Mouse (Mus musculus) heart, postnatal 25 days (tissue): ENCODE data around the gene AC124502.3. TPM values are rescaled to one million over a fixed set of nuclear protein-coding genes. Genes with fewer than 3 reads are reported as not detected.
A peak's percentile ranks its signal among the peaks of the same experiment; 100 is the strongest.

Experiments
- DNase-seq: peaks from one replicate; pipeline ENCODE4 v3.0.0; 2022; ENCODE audit warnings: low spot score
- intact Hi-C: fragments of 180-260 bp; cut with DNase I; formaldehyde crosslinking; loops from one replicate; pipeline ENCODE4 v1.15.1; 2025
- total RNA-seq, 2 experiments: library from RNA; stranded (reverse); gene quantifications; 2 replicates each; pipeline ENCODE4 v1.2.3; 2021

AC124502.3 gene
- total RNA-seq, 2 experiments from 2014 or later = 2.2 TPM

GRCm38 (mm10) chr19:5023621-5024479 is 14.8 kb upstream of the AC124502.3 start, which contains the start of gene Slc29a2:
Slc29a2 (plus strand) TSS chr19:5023860.
- intact Hi-C loops = loop anchor here (2.0 kb wide), 1 partner anchor 15 kb away; the partner anchor contains the start of genes AC124502.3 and B4gat1
- DNase-seq = peak; percentile 87

- intact Hi-C loops = no loop called here
- no peak for DNase-seq
These were observed 12.6 kb upstream of the AC124502.3 start for GRCm38 (mm10) chr19:5026111-5026510.

GRCm38 (mm10) chr19:5032686-5033085 is 6.0 kb upstream of the AC124502.3 start:
- no peak for DNase-seq
- intact Hi-C loops = no loop called here

- DNase-seq = no peak
These were observed 2.1 kb upstream of the AC124502.3 start for GRCm38 (mm10) chr19:5036577-5036976.

GRCm38 (mm10) chr19:5037678-5038571 is 766 bp upstream of the AC124502.3 start:
- intact Hi-C loops = loop anchor here (2.0 kb wide), 1 partner anchor 13 kb away; no protein-coding TSS in a partner anchor
- DNase-seq = peak; percentile 59

More at GRCm38 (mm10) chr19:5036577-5036976, 2.1 kb upstream of the AC124502.3 start:
- intact Hi-C loops = no loop called here

- no peak for DNase-seq
- intact Hi-C loops = loop anchor here (2.0 kb wide), 1 partner anchor 15 kb away; no protein-coding TSS in a partner anchor
These were observed 817 bp downstream of the AC124502.3 start for GRCm38 (mm10) chr19:5039301-5040114.

- intact Hi-C loops = no loop called here
These were observed 2.3 kb downstream of the AC124502.3 start, which contains the start of gene Brms1 for GRCm38 (mm10) chr19:5040862-5041523. Brms1 (plus strand) TSS chr19:5041354.

GRCm38 (mm10) chr19:5041588-5041987 is 2.9 kb downstream of the AC124502.3 start:
- intact Hi-C loops = no loop called here
- DNase-seq = no peak

More at GRCm38 (mm10) chr19:5040862-5041523, 2.3 kb downstream of the AC124502.3 start, which contains the start of gene Brms1:
- DNase-seq = peak; percentile 82

- no peak for DNase-seq
- intact Hi-C loops = loop anchor here (5.0 kb wide), 1 partner anchor 37 kb away; no protein-coding TSS in a partner anchor
These were observed 6.8 kb downstream of the AC124502.3 start for GRCm38 (mm10) chr19:5045531-5045930.

- intact Hi-C loops = loop anchor here (5.0 kb wide), 1 partner anchor 34 kb away; no protein-coding TSS in a partner anchor
- no peak for DNase-seq
These were observed 9.7 kb downstream of the AC124502.3 start for GRCm38 (mm10) chr19:5048138-5049056.

- intact Hi-C loops = loop anchor here (5.0 kb wide), 1 partner anchor 33 kb away; no protein-coding TSS in a partner anchor
- no peak for DNase-seq
These were observed 10.6 kb downstream of the AC124502.3 start for GRCm38 (mm10) chr19:5049325-5049724.

GRCm38 (mm10) chr19:5050047-5050905 is 11.6 kb downstream of the AC124502.3 start, which contains the start of gene Rin1:
Rin1 (plus strand) TSS chr19:5050481.
- peak; percentile 58 for DNase-seq
- intact Hi-C loops = no loop called here

- intact Hi-C loops = no loop called here
- DNase-seq = no peak
These were observed 12.3 kb downstream of the AC124502.3 start for GRCm38 (mm10) chr19:5051031-5051430.

GRCm38 (mm10) chr19:5051515-5051914 is 12.8 kb downstream of the AC124502.3 start:
- no peak for DNase-seq
- intact Hi-C loops = no loop called here

- intact Hi-C loops = no loop called here
- DNase-seq = no peak
These were observed 13.6 kb downstream of the AC124502.3 start for GRCm38 (mm10) chr19:5052166-5052822.

- intact Hi-C loops = no loop called here
- no peak for DNase-seq
These were observed 14.2 kb downstream of the AC124502.3 start for GRCm38 (mm10) chr19:5052853-5053252.
